Mouse (Mus musculus) brain, embryonic 14.5 days (tissue): ENCODE results near the gene Pole2. TPM values are rescaled to one million over a fixed set of nuclear protein-coding genes. Genes with fewer than 3 reads are reported as not detected.
"Not testable (repeated sequence)": the region's sequence is repeated elsewhere in the genome, so short reads cannot be mapped to it uniquely, and the experiment has no call there.

Experiments used
- DNase-seq: peaks from one replicate; pipeline ENCODE4 v3.0.0-alpha.2; 2011; ENCODE audit warnings: low read depth
- CTCF ChIP-seq: fragments of 200-500 bp; IDR thresholded peaks from 2 replicates; pipeline ENCODE4 v1.5.1; 2012; ENCODE audit warnings: inconsistent platforms, mild to moderate bottlenecking, moderate library complexity, borderline replicate concordance; ENCODE audit not compliant: insufficient read depth, insufficient read length; ENCODE audit errors: extremely low read depth
- POLR2A ChIP-seq: fragments of 200-500 bp; IDR thresholded peaks from 2 replicates; pipeline ENCODE4 v1.6.1; 2012; ENCODE audit warnings: mild to moderate bottlenecking, inconsistent platforms, borderline replicate concordance; ENCODE audit not compliant: poor library complexity, insufficient read depth, insufficient read length, severe bottlenecking; ENCODE audit errors: extremely low read depth
- polyA plus RNA-seq: library from polyadenylated mRNA; depleted of rRNA; stranded (reverse); fragments of >200 nt; gene quantifications from 2 replicates; pipeline ENCODE4 v1.2.3, GENCODE M21; 2012

The Pole2 gene
- polyA plus RNA-seq, 1 experiment, result 7.8 TPM

DNA sequence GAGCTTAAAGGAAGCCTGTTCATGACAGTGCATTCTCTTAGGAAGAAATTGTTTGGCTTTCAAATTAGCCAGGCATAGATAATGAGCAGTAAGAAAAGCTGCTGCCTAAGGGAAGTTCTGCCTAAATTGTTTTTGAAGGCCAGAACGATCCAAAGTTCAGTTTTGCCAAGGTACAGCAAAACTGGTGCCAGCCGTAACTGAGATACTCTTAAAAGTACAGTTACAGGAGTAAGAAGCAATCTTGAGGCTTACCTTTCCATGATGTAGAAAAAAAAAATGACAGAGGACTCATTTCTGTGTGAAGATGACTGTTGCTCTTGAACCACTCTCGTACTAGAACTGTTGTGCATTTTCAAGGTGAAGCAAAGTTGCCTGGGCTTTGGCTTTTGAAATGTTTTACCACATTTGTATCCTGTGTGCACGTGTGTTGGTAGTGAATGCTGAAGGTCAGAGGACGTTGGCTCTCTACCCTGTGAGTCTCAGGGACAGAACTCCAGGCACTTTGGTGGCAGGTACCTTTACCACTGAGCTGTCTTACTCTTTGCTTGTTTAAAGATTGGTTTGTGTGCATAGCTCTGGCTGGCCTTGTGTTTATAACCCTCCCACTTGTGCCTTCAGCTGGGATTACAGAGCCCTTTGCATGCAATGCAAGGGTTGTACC lies 41.1 kb downstream of the Pole2 start:
- TF ChIP-seq POLR2A (no peak), CTCF (no peak)
- no peak for DNase-seq

DNA sequence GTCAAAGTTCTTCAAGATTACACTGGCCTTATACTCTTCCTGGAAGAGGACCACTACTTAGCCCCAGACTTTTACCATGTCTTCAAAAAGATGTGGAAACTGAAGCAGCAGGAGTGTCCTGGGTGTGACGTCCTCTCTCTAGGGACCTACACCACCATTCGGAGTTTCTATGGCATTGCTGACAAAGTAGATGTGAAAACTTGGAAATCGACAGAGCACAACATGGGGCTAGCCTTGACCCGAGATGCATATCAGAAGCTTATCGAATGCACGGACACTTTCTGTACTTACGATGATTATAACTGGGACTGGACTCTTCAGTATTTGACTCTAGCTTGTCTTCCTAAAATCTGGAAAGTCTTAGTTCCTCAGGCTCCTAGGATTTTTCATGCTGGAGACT lies 42.6 kb downstream of the Pole2 start:
- TF ChIP-seq CTCF (no peak), POLR2A (no peak)
- no peak for DNase-seq

GRCm38 (mm10) chr12:69184342-69185295 lies 43.4 kb downstream of the Pole2 start:
- peak; percentile 69 for DNase-seq
- TF ChIP-seq POLR2A (no peak), CTCF (no peak)

DNA sequence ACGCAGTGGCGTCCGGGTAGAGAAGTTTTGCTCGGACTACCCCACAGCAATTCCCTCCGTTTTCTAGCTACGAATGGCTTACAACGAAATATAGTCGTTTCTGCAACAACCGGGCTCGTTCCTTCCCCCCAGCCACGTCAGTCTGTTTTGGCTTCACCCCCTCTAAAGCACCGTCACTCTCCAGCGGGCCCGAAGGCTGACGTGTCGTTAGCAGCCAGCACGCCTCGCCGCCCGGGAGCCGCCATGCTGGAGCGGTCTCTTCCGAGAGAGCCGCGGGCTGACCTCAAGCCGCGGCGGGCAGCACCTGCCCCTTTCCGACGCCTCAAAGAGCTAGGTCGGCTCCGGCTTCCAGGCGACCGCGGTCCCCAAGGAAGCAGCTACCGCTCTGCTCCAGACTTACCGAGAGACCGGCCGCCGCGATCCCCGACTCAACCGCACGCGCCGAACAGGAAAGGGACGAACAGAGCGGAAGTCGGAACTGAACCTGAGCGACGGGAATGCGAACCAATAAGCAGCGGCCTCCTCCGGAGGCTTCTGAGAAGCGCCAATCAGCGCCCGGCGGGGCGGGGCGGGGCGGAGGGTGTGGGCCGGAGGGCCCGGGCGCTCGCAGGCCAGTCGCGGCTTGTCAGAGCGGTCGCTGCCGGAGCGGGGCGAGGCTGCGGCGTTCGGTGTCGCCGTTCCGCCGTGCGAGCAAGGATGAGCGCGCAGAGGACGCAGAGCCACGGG lies 44.2 kb downstream of the Pole2 start, which contains the start of the genes Rpl36al and Mgat2:
Gene Rpl36al (minus strand): TSS at position 501 of the 726 bp plus-strand sequence.
Gene Mgat2 (plus strand): TSS at position 575 of the 726 bp plus-strand sequence.
- peak; percentile 99 for DNase-seq
- TF ChIP-seq POLR2A (peak; percentile 100), CTCF (no peak)

GRCm38 (mm10) chr12:69181800-69182199 lies 46.2 kb downstream of the Pole2 start:
- TF ChIP-seq CTCF (no peak), POLR2A (no peak)
- DNase-seq, result no peak

GRCm38 (mm10) chr12:69179371-69179770 lies 48.6 kb downstream of the Pole2 start:
- DNase-seq, result no peak
- TF ChIP-seq POLR2A (no peak), CTCF (no peak)

DNA sequence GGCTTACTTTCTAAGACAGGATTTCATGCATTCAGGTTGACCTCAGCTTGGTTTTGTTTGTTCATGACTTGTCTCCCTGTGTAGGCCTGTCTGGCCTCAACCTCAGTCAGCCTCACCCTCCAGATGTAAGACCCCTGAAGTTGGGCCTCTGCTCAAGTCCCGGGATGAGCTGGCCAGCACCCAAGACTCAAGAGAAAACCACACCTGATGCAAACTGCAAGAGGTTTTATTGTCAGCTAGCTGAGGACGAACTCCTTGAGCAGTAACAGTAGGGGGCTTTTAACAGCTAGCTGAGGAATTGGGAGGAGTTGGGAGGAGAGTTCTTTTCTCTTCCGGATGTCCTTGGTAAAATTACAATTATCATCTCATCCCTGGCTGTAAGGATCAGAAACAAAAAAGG lies 50.5 kb downstream of the Pole2 start:
- TF ChIP-seq CTCF, result no peak
- TF ChIP-seq POLR2A, result no peak
- DNase-seq, result no peak

GRCm38 (mm10) chr12:69175975-69176374 lies 52.0 kb downstream of the Pole2 start:
- no peak for DNase-seq
- TF ChIP-seq POLR2A (no peak), CTCF (no peak)

DNA sequence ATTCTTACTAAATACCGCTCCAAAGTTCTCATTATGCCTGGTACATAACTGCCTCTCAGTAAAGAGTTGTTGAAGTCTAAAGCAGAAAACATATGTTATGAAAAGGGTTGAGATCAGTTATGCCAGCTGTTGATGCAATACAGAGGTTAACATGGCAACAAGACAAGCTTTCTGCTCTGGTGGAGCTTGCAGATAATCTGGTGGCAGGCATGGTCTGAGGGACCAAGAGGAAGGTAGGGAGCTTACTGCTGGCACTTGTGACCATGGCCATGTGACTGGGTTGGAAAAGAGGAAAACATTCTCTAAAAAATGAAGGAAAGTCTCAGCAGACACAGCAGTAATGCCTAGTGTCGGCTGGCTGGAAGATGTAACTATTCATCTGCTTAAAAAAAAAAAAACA lies 56.7 kb downstream of the Pole2 start:
- TF ChIP-seq CTCF, result no peak
- TF ChIP-seq POLR2A, result no peak
- no peak for DNase-seq

- DNase-seq, result peak; percentile 95
- TF ChIP-seq POLR2A (no peak), CTCF (no peak)
Observed at GRCm38 (mm10) chr12:69168461-69169106, 59.4 kb downstream of the Pole2 start, which contains the start of gene Lrr1. Lrr1 (plus strand) TSS chr12:69168814.

- DNase-seq, result no peak
- TF ChIP-seq CTCF (no peak), POLR2A (no peak)
Observed at GRCm38 (mm10) chr12:69167656-69168460, 60.1 kb downstream of the Pole2 start.

- DNase-seq, result not testable (repeated sequence)
Observed at GRCm38 (mm10) chr12:69166861-69167581, 61.0 kb downstream of the Pole2 start.
